Mouse (Mus musculus) mouse embryonic stem cell (cell line): ENCODE measurements at regions not wholly inside any gene's neighbourhood (a gene's known extent, or its start where the extent isn't known, plus 50 kb on each side); places are given as distances from the start of the nearest gene placed in this dataset.

ENCODE experiments used
- in situ Hi-C, 2 experiments: fragments of 300-500 bp; cut with MboI; formaldehyde crosslinking; loops; 1 replicate in 1 of 2; 3 replicates in 1 of 2; pipeline ENCODE4 v1.14.3; 2019 to 2020; ENCODE audit warnings: low sequenced_read_pairs in 2 of 2, low pct_unique_long_range_greater_than_20kb in 1 of 2, mixed read lengths in 1 of 2; ENCODE audit not compliant: unreplicated experiment in 1 of 2

DNA sequence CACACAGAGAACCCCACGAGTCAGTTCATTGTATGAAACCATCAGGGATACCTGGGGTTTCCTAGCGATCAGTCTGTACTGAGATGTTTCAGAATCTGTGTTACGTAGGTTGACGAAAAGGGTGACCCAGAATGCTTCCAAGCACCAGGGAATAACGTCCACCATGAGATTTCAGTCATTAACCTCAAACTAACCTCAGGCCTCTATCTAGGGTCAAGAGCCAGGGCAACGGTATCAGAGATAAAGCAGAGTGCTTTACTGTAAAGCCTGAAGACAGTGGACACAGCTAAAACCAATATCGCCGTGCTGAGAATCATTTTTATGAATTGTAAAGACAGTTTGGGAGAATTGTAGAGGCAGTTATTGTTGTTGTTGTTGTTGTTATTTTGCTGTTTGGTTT is 52.9 kb upstream of the Errfi1 start:
- in situ Hi-C loops = no loop called here

DNA sequence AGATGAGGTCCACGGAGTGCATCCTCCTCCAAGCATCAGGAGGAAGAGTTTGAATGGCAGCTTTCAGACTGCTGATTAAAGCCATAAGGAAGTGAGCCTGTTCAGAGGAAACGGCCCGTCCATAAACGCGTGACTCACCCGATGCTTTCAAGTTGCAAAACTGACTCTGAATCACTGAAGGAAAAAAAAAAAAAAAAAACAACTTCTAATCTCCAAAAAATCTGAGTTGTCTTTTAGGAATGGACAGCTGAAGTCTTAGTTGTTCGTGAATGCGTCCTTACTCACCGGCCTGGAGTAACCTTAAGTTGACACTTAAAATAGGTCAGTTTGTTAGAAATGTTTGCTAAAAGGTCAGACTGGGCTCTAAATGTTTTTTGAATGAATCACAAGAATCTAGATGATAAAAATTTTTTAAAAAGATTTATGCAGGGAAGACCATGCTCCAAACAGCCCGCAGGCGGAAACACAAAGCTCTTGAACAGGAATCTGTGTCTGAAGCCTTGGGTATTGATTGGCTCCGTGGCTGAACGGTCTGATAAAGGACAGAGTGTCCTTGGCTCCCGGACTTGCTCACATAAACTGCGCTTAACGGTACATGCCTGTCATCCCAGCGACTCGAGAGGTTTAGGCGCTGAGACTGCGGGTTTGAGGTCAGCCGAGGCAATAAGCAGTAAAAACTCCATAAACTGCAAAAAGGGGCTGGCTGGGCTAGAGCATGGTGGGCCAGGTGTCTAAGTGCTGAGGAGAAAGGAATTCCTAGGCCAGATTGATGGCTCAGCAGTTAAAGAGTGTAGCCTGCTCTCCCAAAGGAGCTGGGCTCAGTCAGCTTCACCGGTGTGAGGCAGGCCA is 53.9 kb upstream of the Errfi1 start:
- in situ Hi-C loops = no loop called here

DNA sequence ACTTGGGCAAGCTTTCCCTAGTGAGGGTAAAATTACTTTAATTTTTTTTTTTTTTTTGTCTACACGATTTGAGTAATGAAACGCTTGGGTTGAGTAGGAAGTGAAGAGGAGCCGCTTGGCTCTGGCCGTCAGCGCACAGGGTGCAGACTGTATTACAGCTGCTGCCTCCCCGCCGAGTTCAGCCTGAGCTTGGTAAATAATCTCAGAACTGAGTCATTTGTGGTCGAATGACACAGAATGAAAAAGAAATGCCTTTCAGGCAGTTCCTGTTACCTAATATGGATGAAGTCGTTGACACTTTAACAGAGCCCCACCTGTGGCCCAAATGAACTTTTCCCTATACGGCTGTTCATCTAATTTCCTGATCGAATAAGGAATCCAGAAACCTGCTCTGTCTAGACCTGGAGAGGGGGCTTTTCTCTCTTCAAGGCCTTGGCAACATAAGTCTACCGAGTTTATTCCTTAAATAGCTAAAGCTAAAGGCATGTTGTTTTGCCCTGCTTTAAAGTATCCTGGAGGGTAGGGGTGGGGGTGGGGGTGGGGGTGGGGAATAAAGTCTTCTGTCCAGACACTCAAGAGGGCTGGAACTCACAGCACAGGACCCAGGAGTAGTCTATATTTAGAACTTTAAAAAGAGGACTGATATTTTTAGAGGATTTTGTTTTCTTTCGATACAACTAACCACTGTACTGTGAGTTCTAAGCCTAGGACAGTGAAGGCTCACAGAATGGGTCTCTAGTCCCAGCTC is 54.8 kb upstream of the Errfi1 start:
- in situ Hi-C loops = no loop called here

DNA sequence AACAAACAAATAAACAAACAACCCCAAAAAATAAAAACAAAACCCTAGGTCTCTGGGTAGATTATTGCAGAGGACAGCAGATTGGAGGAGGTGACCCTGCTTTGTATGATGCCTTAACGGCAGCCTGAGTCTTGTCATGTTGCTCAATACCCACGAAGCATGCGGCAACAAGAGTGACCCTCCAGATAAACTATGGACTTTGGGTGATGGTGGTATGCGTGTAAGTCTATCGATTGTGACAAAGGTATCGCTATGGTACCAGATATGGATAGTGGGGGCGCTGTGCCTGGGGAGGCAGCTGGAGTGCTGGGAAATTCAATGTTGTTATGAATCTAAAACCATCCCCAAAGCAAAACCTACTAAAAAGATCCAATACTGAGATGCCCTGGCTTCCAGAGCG is 55.4 kb upstream of the Errfi1 start:
- in situ Hi-C loops = no loop called here

DNA sequence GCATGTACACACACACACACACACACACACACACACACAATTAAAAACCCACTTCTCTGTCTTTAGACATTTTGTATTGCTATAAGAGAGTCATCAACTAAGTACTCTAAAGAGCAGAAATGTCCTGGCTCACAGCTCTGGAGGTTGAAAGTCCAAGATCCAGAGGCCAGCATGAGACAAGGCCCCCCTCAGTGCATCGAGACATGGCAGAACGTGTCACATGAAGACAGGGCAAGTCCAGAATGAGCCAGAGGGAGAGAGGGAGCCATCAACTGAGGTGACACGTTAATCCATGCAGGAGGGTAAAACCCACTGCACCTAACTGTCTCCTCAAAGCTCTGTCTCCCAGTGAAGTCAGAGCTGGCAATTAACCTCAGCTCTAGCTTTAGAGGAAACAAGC is 56.7 kb upstream of the Errfi1 start:
- in situ Hi-C loops = no loop called here

DNA sequence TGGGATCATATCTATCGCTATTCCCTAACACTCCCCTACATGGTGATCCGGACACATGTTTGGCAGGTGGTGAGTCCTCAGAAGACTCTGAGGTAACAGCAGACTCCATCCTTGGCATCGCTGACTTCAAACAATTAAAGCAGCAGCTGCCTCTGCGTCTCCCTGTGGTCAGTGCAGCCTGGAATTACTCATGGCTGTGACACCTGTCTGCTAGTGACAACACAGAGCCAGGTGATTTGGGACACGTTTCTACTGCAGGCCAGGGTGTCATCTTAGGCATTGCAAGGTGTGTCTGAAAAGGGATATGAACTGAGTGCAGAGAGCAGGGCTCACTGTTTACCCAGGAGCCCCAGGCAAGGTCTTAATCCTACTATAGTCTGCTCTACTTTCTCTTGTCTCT is 58.8 kb upstream of the Errfi1 start:
- in situ Hi-C loops = no loop called here

DNA sequence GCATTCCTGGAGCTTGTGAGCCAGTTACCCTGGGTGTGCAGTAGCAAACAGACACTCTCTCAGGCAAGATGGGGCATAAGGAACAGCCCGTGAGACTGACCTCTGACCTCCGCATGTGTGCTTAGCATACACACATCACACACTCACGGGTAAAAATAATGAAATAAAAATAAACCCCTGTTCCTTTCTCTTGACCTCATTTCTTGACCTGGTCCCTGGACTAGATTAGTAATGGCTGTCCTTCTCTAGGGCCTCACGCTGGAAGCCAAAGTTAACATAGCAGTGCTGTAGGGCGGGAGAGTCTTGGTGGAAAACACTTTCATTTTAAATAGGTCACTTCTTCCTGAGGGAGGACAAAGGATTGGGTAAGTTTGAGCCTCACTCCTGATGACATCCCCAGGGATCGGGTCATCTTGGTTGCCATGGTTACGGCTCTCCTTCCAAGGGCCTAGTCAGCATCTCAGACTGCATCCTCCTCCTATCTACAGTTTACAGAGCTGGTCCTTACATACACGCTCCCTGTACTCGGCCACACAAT is 59.4 kb upstream of the Errfi1 start:
- in situ Hi-C loops = no loop called here

DNA sequence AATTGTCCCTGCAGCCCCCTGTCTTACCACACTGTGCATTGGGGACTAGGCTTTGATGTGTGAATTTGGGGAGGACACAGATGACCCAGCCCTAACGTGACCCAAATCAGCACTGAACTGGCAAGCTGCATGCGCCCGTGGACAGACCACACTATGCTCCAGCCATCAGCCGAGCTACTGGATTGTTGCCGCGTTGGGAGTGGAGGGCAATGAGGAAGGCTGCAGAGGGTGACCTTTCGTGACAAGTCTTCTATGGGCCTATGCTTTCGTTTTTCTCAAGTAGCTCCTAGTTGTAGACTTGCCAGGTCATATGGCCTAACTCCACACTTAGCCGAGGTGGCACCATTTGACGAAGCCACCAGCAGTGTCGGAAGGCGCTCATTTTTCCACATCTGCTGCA is 60.6 kb upstream of the Errfi1 start:
- in situ Hi-C loops = no loop called here

DNA sequence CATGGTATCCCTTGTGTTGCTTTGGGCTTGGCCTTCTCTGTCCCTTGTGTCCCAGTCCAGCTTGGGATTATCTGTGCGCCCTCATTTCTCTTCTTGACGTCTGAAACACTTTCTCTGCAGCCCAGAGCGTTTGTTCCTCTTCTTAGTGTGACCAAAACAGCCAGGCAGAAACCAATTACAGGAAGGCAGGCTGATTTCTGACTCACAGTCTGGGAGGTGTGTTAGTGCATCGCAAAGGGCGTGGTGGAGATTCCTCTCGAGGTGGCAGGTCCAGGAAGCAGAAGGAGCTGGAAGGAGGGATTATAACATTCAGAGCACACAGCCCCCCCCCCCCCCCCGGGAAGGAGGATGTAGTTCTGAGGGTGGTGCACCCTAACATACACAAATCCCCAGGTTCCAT is 64.6 kb upstream of the Errfi1 start:
- in situ Hi-C loops = no loop called here

DNA sequence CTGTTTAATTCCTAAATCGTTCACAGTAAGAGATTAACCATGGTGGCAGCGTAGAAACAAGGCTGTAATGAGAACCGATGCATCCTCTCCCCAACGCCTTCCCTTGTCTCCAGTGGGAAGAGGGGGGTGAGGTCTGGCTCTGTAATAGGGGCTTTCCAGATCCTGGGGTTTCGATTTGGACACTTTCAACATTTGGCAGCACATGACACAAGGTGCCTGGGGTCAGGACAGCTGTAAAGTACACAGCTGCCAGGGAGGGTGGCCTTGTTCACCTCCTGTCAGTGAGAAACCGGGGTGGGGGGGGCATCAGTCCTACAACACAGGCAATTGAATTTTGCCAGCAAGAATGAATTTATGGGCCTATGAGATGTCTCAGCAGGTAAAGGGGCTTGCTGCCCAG is 66.6 kb upstream of the Errfi1 start:
- in situ Hi-C loops = no loop called here

DNA sequence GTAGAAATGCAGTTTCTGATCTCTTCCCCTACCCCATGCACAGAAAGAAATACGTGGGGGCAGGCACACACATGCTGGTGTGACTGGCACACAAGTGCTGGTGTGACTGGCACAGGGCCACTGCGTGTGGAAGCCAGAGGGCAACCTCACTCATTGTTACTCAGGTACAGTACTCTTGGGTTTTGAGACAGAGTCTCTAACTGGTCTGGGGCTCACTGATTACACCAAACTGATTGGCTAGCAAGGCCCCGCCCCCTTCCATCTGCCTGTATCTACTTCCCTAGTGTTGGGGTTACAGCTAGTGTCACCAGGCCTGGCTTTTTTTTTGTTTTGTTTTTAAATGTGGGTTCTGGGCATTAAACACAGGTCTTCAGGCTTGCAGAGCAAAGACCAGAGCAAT is 67.1 kb upstream of the Errfi1 start:
- in situ Hi-C loops = no loop called here

DNA sequence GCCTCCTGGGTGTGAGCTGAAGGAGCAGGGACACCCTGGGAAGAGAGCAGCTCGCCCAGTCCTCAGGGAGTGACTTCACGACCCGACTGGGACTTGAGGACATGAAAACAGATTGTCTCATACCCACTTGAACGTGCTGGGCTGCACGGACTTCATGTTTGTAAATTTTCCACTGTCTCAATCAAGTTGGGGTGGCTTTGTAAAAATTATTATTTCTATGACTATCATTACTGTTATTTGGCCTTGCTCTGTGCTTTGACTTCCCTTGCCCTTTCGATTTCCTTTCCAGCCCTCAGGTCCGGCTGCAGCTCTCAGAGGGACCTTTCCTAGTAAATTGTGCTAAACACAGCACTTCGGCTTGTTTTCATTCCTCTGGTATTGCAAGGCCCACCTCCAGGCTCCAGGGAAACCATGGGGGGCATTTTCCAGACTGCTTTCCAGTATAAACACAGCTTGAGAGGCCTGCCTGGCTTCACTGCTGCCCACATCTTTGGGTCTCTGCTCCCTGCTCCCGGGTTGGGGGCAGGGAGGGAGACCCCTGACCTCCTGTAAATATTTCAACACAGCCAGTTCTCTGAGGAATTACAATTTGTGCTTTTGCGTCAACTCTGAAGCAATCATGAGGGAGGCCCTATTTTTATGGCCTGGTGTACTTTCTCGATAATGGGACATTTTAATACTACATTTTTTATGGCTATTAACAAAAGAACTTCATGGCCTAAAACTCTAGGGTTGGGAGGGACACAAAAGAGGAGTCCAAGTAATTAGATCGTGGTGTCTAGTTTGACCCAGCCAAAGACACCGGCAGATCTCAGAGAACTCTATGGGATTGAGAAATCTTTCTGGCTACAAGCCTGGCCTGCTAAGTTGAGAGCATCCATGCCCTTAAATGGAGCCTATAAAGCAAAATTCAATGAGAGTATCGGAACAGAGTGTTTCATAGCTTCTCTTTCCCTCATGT is 68.9 kb upstream of the Errfi1 start:
- in situ Hi-C loops = no loop called here

DNA sequence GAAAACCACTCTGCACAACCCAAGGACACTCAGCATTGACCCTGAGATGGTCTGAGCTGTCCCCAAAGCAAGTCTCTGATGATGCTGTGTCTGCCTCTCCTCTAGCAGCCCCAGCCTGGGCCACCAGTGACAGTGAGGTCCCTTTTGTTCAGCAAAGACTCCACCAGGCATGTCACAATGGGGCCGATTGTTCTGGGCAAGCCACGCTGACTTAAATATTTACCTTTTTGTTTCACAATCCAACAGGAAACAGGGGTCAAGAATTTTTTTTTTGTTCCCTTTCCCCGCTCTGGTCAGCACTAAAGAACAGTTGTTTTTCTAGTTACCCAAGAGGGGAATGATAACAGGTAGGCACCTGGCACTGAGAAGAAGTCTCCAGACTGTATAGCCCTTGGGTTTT is 72.4 kb upstream of the Errfi1 start:
- in situ Hi-C loops = no loop called here

DNA sequence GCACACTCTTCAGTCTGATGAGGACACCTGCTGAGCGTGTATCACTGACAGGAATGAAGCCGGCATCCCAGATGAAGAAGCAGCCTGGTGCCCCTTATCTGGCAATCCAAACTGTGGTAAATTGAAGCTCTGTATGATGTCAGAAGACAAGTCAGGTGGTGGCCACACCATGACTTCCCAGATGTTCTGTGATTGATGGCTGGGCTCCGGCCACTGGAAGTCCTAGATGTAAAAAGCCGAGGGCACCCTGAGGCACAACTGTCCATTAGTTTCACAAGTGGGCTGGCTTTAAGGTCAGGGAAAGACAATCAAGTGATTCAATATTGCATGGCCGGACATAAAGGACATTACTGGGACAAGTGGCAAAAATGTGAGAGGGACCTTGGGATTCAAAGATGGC is 74.4 kb upstream of the Errfi1 start:
- in situ Hi-C loops = no loop called here

DNA sequence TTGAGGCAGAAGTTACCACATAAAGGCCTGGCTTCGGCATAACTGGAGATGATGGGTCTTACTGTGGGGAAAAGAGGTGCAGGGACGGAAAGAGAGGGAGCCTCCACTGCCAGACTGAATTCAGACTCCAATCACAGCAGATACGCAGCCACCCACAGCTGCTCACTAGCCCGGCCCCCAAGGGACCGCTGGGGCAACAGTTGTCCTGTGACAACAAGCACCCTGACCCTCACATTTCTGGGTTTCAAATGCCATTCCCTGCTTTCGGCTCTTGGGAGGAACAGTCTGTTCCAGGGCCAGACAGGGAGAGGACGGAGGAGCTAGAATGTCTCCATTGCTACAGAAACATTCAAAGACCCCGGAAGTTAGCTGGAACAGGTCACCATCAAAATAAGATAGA is 75.0 kb upstream of the Errfi1 start:
- in situ Hi-C loops = no loop called here

DNA sequence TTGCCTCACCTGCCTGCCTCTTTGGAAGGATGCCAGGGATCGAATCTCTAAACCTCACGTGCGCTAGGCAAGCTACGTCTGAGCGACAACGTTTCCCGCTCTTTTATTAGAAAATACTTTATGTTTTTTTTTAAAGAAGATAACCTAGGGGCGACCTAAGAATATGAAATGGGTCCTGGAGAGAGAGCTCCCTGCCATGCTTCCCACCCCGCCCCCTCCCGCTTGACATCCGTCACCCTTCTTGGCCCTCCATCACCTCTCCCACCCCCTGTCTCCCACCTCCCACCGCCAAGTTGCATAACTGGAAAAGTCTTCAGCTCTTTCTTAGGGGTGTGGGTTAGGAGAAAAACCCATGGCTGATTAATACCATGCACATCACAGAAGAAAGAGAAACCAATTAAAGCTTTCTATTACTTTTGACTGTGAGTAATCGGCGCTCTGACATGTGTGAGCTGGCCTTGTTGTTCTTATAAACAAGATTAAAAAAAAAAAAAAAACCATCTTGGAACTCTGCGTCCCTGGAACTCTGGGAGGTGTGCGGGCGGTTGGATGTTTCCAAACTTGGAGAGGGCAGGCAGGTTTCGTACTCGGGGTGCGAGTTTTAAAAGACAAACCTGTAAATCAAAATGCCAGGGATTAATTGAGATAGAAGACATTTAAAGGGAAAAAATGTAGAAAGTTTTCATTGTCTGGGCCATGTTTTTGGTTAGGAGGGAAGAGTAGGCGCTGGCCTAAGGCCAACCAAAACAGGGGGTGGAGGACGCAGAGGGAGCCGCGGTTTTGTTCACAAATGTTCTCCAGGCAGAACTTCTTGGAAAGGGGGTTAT is 77.8 kb upstream of the Errfi1 start:
- in situ Hi-C loops = no loop called here

DNA sequence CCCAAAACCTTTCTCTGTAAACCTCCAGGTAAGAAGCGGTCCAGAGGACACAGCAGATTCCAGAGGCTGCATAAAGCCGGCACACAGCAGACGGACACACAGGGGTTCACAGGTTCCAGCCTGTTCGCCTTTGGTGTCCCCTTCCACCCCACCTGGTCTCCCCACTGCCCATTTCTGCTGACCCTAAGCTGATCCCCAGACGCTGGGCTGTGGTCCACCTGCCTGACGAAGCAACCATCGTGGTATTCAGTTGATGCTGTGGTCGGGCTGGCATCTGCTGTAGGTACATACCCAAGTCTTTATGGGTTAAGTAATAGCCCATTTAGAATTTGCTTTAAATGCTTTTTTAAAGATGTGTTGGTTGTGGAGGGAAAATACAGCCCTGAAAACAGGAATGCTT is 78.4 kb upstream of the Errfi1 start:
- in situ Hi-C loops = no loop called here
